Mouse (Mus musculus) liver, embryonic 14.5 days (tissue): ENCODE data around the gene Gcgr.

Experiments
- CTCF ChIP-seq: IDR thresholded peaks from 2 replicates; pipeline ENCODE4 v1.5.1; 2016; ENCODE audit warnings: antibody characterized with exemption, low read depth, control low read depth
- EP300 ChIP-seq: IDR thresholded peaks from 2 replicates; pipeline ENCODE4 v1.6.1; 2016; ENCODE audit warnings: antibody characterized with exemption, low read depth

DNA sequence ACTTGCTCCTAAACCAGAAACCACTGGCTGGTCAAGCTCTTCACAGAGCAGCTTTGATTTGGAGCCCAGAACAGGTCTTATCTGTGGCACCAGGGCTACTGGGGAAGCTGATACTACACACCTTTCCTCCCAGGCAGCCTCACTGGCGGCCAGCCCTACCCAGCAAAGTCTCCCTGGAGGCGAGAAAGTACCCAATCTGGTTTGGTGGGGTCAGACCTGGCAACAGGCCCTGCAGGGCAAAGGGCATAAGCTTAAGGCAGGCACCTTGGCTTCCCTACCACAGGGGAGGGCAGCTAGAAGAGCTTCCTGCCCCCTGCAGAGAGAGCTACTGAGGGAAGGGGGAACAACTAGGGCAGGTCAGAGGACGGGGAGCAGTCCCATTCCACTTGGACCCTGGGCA lies 30.1 kb upstream of the Gcgr start:
- no peak for TF ChIP-seq CTCF
- TF ChIP-seq EP300: no peak
